Mouse (Mus musculus): ENCODE measurements around the gene Enpp5. TPM values are rescaled to one million over a fixed set of nuclear protein-coding genes. Genes with fewer than 3 reads are reported as not detected.

The Enpp5 gene
- total RNA-seq, 2 experiments from 2014 or later, result 162 to 167 TPM

DNA sequence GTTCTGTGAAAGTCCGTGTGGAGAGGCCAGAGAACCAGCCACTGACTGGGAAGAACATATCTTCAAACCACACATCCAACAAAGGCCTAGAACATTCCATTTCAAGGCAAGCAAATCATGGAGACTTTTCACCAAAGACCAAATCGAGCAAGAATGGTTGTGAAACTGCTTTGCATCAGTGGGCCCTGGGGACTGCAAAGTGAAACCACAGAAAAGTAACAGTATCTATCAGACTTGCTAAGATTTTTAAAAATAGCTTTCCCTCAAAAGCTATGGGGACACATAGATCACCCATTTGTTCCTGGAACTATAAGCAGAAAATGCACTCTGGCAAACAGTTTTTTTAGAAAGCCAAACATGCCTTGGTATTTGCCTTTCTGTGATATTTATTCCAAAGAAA lies 12.3 kb downstream of the Enpp5 start:
- no peak for DNase-seq (ENCODE audit: low spot score in 2 of 2)

DNA sequence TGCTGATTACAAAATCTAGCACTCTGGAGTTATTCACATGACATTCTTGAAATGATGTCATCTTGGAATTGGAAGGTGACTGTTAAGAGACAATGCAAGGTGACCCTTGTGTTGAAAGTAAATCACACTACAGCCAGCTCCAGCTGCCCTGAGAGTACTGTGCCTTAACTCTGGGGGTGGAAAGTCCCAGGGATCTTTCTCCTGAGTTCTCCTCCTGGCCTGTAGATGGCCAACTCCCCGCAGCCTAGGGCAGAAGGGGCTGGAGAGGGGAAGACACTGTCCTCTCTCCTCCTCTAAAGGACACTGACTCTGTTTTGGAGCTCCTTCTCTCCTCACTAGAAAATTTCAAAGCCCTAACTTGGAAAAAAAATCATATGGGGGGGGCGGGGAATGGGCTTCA lies 12.9 kb downstream of the Enpp5 start:
- DNase-seq (ENCODE audit: low spot score in 2 of 2), result no peak

DNA sequence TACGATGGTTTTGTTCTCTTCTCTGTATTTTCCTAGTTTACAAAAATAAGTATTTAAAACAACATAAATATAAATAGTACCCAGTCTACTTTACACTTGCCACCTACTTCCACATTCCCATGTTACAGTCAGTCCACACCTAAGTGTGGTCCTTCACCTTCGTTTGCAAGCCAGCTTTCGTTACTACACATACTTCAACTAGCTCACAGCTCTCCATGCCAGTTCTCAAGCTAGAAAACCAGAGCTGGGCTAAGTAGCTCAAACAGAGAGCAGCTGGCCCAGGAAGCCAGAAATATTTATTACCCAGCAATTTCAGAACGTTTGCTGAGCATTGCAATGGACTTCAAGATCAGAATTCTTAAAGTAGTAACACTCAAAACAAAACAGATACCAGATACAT lies 21.9 kb downstream of the Enpp5 start:
- DNase-seq (ENCODE audit: low spot score in 2 of 2), result no peak

GRCm38 (mm10) chr17:44100906-44101305 lies 22.3 kb downstream of the Enpp5 start:
- DNase-seq (ENCODE audit: low spot score in 2 of 2), result no peak

- DNase-seq (ENCODE audit: low spot score in 2 of 2), result no peak
Measured at GRCm38 (mm10) chr17:44101961-44102360, 23.3 kb downstream of the Enpp5 start.

DNA sequence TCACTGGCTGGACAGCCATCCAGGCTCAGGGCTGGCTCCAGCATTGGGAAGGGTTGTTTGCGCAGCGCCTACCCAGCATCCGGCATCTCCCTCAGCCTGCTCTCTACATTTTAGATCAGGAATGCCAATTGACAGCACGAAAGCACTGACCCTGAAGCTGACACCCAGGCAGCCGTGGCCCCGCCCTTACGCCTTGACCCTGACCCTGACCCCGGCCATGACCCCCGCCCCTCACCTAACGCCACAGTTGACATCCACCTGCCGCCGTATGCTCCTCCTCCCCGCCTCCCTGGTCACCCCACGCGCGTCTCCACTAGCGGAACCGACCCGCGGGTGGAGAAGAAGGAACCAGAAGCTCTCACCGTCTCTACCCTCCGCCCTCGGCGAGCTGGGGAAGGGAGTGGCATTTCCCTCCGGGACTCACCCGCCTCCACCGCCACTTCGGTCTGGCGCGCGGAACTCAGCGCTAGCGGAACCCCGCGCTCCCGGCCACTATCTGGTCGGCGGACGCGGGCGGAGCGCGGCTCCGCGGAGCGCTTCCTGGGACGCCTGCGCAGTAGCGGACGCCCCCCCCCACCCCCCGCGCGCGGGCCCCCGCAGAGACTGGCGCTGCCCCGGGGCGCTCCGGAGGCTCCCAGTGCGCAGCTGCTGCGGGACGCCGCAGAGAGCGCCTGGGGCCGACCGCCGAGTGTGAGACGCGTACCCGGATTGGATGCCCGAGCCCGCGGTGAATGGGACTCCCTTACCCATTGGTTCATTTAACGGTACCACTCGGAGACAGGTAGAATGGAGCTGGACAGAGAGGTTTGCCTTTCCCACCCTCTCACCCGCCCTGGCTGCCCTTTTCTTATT lies 26.9 kb downstream of the Enpp5 start, which contains the start of gene Enpp4:
Gene Enpp4, minus strand, starts transcription at position 523 of the 852 bp plus-strand sequence.
- DNase-seq (ENCODE audit: low spot score in 2 of 2), result peak; percentile 88 to 96

GRCm38 (mm10) chr17:44108331-44108730 lies 29.7 kb downstream of the Enpp5 start:
- DNase-seq (ENCODE audit: low spot score in 2 of 2), result no peak

DNA sequence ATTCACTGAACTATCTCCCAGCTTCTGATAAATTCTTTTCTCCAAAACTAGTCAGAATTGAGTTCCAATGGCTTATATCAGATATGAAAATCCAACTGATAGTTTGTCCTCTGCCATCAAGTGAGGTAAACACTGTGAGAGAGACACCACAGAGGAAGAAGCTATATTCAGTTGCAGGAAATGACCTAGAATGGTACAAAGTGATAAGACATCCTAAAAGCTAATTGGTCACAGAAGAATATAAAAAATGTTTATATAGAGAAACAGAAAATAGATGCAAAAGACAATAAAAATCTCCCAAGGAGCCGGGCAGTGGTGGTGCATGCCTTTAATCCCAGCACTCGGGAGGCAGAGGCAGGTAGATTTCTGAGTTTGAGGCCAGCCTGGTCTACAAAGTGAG lies 38.0 kb downstream of the Enpp5 start:
- DNase-seq (ENCODE audit: low spot score in 2 of 2), result no peak

DNA sequence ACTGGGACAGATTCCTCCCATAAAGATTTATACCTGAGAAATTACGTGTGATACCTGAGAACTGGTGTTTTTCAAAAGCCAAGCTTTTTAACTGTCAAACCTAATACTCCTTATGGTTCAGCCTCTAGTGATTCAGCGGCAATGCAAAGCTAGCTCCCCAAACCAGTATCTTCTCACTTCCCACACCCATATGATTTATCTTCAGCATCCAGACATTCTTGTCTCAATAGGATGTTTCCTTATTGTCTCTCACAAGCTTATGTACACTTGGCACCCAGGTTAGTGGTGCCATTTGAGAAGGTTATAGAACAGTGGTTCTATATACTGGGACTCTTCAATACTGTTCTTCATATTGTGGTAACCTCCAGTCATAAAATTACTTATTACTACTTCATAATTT lies 39.1 kb downstream of the Enpp5 start:
- DNase-seq (ENCODE audit: low spot score in 2 of 2), result no peak

DNA sequence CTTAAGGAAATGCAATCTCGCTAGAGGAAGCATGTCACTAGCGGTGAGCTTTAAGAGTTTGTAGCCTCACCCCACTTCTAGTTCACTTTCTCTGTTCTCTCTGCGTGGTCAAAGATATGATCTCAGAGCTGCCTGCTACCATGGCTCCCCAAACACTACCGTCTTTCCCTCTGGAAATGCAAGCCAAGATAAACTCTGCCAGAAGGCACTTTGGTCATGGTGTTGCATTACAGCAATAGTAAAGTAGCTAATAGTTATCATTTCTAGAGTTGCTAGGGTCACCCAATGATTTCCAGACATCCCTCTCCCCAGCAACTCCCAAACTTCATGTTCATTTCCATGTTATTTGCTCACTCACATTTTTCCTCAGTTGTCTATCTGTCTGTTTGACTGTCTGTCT lies 39.6 kb downstream of the Enpp5 start:
- no peak for DNase-seq (ENCODE audit: low spot score in 2 of 2)

GRCm38 (mm10) chr17:44121366-44122100 lies 42.9 kb downstream of the Enpp5 start:
- peak in 1 of 2 experiments; percentile 12 for DNase-seq (ENCODE audit: low spot score in 2 of 2)

- no peak for DNase-seq (ENCODE audit: low spot score in 2 of 2)
Measured at GRCm38 (mm10) chr17:44129092-44129750, 50.6 kb downstream of the Enpp5 start.

GRCm38 (mm10) chr17:44130429-44130828 lies 51.8 kb downstream of the Enpp5 start:
- peak; percentile 14 to 77 for DNase-seq (ENCODE audit: low spot score in 2 of 2)

- no peak for DNase-seq (ENCODE audit: low spot score in 2 of 2)
Measured at GRCm38 (mm10) chr17:44134106-44134505, 55.5 kb downstream of the Enpp5 start.

GRCm38 (mm10) chr17:44134545-44134944 lies 55.9 kb downstream of the Enpp5 start:
- no peak for DNase-seq (ENCODE audit: low spot score in 2 of 2)

GRCm38 (mm10) chr17:44136018-44136417 lies 57.4 kb downstream of the Enpp5 start:
- no peak for DNase-seq (ENCODE audit: low spot score in 2 of 2)

Other genes with a start within 250 kb of the Enpp5 start
- 10 to 100 TPM; 19.9 to 20.1 TPM for gene Enpp4, start 27.0 kb downstream of the Enpp5 start, total RNA-seq (2021)
- 1 to 10 TPM; 4.2 to 4.3 TPM for gene Clic5, start 109.8 kb downstream of the Enpp5 start, total RNA-seq (2021)